Mouse (Mus musculus): ENCODE data around the gene Gm20521.
"Not testable (repeated sequence)": the region's sequence is repeated elsewhere in the genome, so short reads cannot be mapped to it uniquely, and the experiment has no call there.

Gene Gm20521

DNA sequence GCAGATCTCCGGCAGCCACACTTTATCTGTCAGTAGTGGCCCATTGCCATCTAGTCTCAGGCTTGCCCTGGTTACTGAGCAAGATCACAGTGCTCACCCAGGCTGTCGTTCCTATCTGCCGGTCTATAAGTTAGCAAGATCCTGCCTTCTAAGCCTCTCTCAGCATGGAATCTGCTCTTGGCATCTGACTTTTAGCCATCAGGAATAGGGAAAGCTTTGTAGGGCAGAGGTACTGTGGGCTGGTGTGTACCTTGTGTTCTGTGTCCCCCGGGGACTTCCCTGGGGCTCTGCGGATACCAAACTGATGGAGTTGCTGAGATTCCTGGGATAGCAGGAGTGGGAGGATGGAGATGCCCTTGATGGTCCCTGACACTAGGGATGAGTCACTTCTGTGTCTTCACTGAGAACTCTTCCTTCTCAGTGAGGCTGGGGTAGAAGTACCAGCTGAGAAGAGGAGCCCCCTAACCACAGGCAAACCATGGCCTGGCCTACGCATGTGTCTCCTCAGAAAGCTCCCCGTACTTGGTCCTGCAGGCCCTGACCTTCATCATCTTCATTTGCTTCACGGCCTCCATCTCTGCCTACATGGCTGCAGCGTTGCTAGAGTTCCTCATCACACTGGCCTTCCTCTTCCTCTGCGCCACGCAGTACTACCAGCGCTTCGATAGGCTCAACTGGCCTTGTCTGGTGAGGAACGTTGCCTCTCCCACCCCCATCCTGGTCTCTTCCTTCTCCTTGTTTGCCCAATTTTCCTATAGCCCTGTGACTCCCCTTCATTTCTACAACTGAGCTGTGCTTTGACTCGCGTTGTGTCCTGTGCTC is 54.3 kb downstream of the Gm20521 start:
- DNase-seq = no peak

GRCm38 (mm10) chr14:54938431-54939219 is 55.4 kb downstream of the Gm20521 start:
- no peak for DNase-seq

GRCm38 (mm10) chr14:54939434-54940175 is 56.4 kb downstream of the Gm20521 start:
- DNase-seq = peak; percentile 83

DNA sequence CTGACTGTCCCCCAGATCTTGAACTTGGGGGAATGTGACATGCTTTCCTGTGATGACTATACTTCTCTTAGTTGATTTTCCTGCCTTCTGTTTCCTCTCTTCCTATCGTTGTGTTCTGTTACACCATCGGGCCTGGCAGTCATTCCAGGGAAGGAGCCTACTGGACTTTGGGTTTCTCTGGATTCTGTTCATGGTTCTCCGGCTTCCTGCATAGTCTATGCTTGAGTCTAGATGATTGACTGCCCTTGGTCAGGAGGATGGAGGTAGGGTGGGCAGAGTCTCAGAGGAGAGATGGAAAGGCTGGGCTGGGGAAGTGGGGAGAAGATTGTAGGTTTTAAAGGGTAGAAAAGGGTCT is 56.9 kb downstream of the Gm20521 start:
- no peak for DNase-seq

DNA sequence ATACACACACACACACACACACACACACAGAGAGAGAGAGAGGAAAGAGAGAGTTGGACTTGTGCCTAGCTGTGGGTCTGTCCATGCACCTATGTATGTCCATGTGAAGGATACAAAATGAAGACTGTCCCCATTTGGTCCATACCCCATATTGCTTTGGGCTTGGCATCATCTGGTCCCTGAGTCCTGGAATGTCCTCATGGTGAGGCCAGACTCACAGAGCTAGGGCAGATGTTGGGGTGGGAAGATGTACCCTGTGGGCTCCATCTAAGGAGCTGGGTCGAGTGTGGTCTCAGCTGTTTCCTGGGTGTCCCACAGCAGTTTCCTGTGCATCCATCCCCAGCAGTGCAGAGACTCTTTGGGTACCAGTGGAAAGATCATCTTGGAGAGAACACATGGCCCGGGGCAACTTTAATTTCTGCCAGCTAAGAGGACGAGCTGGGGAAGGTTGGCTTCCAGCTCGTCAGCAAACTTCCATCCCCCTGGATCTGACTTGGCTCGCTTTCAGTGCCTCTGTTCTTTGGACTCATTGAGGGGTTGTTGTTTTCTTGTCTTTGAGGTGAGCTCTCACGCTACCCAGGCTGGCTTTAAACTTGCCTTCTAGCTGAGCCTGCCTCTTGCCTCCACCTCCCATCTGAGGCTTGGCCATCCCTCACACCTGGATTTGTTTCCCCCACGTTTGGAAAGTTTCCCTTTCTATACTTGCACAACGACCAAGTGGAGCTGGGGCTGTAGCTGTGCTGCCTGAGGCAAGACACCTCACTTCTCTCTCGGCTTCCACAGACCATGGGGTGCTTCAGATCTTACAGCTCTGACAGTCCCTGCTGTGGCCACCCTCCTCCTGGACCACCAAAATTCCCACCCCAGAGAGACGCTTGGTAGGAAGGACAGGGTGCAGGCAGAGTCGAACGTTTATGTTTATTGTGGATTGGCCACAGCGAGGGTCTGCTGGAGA is 58.1 kb downstream of the Gm20521 start:
- peak; percentile 40 for DNase-seq

DNA sequence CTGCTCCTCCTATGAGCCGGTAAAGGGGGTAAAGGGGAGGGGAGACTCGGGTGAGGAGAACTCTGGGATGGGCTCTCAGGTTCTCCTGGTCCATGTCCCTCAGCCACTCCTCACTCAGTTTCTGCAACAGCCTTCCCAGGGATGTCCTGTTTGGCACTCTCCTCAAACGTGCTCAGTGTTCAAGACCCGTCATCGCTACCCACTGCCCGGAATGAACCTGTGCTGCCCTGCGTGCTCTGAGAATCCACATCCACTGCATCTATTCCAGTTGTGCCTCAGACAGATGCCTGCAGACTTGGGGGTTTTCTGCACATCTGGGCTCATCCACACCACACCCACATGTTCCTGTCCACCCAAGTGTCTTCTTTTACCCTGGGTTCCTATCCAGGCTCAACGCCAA is 59.2 kb downstream of the Gm20521 start:
- no peak for DNase-seq

- DNase-seq = no peak
Observed at GRCm38 (mm10) chr14:54943971-54944370, 60.7 kb downstream of the Gm20521 start.

DNA sequence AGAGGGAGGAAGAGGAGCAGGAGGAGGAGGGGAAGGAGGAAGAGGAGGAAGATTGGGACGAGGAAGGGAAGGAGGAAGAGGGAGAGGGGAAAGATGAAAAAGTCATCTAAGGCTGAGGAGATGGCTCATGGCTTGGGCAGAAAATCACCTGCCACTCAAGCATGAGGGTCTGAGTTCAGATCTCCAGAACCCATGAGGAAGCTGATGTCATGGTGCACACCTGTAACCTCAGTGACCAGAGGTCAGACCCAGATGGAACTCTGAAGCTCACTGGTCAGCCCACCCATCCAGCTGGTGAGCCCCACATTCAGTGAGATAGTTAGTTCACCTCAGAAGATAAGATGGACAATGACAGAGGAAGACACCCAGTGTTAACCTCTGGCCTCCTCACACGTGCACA is 61.7 kb downstream of the Gm20521 start:
- DNase-seq = no peak

DNA sequence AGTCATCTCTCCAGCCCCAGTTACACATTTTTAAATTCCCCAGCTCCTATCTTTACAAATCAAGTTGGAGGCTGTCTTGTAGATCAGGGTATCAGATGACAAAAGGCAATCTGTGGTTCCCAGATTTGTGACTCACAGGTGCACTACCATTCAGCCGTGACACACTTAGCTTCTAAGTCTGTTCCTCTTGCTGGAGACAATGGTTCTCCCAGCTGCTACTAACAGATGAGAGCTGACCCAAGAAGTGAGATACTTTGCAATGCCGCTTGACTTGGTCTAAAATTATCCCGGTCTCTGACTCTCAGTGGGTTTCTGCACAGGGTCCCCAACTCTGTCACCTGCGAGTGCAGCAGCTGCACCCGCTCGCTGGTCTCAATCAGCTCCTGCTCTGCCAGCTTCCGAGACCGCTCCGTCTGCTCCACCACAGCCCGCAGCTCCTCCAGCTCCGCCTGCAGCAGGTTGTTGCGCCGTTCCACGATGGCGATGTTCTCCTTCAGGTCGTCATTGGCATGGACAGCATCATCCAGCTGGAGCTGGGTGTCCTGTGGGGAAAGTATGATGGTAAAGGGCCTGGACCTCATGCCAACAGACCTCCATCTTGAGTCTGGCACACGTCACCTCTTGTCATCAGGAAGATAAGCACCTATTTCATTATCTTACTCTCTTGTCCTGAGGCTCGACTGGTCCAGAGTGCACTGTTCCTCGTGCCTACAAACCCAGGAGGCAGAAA is 62.9 kb downstream of the Gm20521 start:
- DNase-seq = no peak

- not testable (repeated sequence) for DNase-seq
Observed at GRCm38 (mm10) chr14:54947008-54947407, 63.8 kb downstream of the Gm20521 start.
